Mouse (Mus musculus): ENCODE results near the gene Six5.

GRCm38 (mm10) chr7:19078732-19079131 is 15.7 kb upstream of the Six5 start:
- TF ChIP-seq CTCF (IDR thresholded peaks at IDR 0.05) (no peak), POLR2A (IDR thresholded peaks at IDR 0.05; ENCODE audit: insufficient read depth, low read depth, low read length) (no peak), EP300 (IDR thresholded peaks at IDR 0.05; ENCODE audit: insufficient read depth, low read depth, low read length) (no peak)
